Mouse (Mus musculus): ENCODE results near the gene Cnnm4.

DNA sequence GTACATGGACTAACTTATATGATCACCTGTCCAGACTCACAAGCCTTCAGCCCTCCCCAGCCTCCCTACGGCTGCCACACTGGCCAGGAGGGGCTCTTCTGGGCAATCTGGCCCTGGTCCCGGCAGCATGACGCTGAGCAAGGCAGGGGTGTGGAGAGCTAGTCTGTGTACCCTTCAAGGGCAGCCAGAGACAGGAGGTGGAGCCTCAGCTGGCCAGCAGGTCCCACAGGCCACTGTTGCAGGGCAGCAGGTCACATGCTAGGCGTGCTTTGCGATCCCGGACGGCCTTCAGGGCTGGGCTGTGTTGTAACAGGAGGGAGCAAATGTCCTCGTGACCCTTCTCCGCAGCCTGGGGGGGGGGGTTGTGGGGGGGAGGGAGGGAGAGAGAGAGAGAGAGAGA lies 67.8 kb downstream of the Cnnm4 start, which contains the start of gene Gm42417:
- TF ChIP-seq CTCF (IDR thresholded peaks at IDR 0.05; ENCODE audit: borderline replicate concordance, control insufficient read depth, extremely low read depth, insufficient read depth, low read length, poor library complexity) (no peak), POLR2A (IDR thresholded peaks at IDR 0.05; ENCODE audit: control insufficient read depth, extremely low read depth, insufficient read depth, low read length, poor library complexity) (no peak)
